Mouse (Mus musculus): ENCODE measurements around the gene 5530401A14Rik. TPM values are rescaled to one million over a fixed set of nuclear protein-coding genes. Genes with fewer than 3 reads are reported as not detected.

The 5530401A14Rik gene
- polyA plus RNA-seq, 1 experiment = not detected

DNA sequence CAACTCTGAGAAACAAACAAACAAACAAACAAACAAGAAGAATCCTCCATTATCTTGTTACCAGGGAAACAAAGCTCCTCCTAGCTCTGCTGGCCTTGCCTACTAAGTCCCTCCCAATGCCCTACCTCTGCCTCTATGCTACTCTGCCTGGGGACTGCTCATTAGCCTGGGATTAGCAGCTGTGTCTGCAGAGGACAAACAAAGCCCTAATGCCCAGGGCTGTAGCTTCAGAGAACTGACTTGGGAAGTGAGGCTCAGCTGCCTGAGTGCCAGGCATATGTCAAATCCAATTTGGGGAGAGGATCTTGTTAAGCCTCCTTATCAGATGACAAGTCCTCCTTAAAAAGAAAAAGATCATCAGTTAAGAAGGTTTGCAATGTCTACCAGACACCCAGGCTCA is 65.9 kb downstream of the 5530401A14Rik start:
- no peak for DNase-seq (ENCODE audit: low read depth)

DNA sequence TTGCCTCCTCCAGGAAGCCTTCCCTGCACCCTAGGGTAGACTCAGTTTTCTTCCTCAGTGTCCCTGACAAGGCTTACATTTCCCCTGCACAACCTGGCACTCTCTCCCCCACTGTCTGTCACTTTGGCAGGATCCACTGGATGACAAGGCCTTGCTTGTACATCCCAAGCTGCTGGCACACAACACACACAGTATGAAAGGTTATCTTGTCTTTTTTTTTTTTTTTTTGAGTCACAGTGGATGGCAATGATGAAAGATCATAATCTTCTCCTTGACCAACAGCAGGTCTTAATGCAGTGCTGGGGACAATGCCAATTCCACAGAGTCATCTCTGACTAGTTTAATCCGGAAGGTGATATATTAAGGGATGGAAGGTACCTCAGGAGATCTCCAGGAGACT is 77.0 kb downstream of the 5530401A14Rik start:
- DNase-seq (ENCODE audit: low read depth) = no peak

DNA sequence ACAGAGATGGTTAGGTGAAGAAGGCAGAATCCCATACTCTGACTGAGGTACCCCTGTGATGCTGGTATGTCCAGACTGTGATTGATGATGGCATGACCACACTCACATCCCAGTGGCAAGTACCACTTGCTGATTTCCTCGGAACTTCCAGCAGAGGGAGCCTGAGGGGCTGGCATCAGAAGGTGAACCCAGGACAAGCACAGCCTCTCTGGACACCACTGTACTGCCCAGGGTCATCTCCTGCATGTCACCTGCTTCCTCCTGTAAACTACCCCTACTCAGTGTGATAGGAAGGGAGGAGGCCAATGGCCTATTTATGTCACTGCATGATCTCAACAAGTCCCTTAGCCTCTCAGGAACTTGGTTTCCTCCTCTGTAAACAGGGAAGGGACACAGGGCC is 80.5 kb downstream of the 5530401A14Rik start:
- no peak for DNase-seq (ENCODE audit: low read depth)

DNA sequence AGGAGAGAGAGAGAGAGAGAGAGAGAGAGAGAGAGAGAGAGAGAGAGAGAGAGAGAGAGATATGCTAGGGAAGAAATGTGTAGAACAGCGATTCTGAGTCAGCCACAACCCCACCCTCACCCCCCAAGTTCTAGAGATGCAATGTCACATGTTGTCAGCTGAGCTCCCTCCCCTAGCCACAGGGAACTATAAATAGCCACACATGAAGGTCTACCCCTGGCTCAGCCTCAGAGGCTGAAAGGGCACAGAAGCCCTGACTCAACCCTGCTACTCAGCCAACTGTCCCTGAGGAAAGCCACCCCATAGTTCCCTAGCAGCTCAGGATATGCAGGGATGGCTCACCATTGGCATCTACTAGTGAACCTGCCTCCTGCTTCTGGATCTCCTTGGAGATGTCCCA is 81.7 kb downstream of the 5530401A14Rik start:
- no peak for DNase-seq (ENCODE audit: low read depth)

Other genes with a start within 250 kb of the 5530401A14Rik start
- 2.3 and 3.2 TPM in 2 replicates for gene Asic2, start 107.8 kb downstream of the 5530401A14Rik start, polyA plus RNA-seq (2012; rRNA removed)
- 3.8 and 31.9 TPM in 2 replicates for gene Ccl2, start 174.9 kb downstream of the 5530401A14Rik start, polyA plus RNA-seq (2012; rRNA removed)
- gene Gm17268, start 177.9 kb downstream of the 5530401A14Rik start, polyA plus RNA-seq (2012; rRNA removed) = not detected in 2 replicates
- 1.2 and 7.8 TPM in 2 replicates for gene Ccl7, start 185.0 kb downstream of the 5530401A14Rik start, polyA plus RNA-seq (2012; rRNA removed)
- gene Ccl11, start 197.2 kb downstream of the 5530401A14Rik start, polyA plus RNA-seq (2012; rRNA removed) = 20.1 and 29.9 TPM in 2 replicates
- gene Ccl12, start 241.2 kb downstream of the 5530401A14Rik start, polyA plus RNA-seq (2012; rRNA removed) = 6.5 and 18.0 TPM in 2 replicates